Mouse (Mus musculus) c-Kit-negative CD71-positive TER-119-positive erythroid progenitor cells, embryonic 14.5 days (primary cell): Measurements from ENCODE around the gene Ddx54.

Experiments
- DNase-seq: peaks from one replicate; pipeline ENCODE4 v3.0.0-alpha.2; 2013; ENCODE audit warnings: low read depth, low spot score

Gene Ddx54

DNA sequence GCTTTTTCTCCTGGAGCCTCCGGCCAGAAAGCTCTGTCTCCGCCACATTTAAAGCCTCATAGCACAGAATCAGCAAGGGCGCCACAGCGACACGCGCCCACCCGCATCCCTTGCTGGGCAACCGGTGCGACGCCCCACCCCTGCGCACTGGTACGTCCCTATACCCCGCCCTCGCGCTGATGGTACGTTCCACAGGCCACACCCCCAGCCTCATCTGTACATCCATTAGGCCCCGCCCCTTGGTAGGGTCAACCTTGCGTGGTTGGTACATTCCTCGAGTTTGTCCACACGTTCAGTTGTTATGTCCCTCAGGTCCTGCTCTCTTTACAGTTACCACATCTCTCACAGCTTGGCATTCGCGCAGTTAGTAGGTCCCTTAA lies at the start of gene Ddx54, which contains the start of gene Rita1:
TSS of gene Ddx54 (plus strand) at position 298 of the 380 bp plus-strand sequence.
TSS of gene Rita1 (minus strand) at position 148 of the 380 bp plus-strand sequence.
- DNase-seq, result no peak

DNA sequence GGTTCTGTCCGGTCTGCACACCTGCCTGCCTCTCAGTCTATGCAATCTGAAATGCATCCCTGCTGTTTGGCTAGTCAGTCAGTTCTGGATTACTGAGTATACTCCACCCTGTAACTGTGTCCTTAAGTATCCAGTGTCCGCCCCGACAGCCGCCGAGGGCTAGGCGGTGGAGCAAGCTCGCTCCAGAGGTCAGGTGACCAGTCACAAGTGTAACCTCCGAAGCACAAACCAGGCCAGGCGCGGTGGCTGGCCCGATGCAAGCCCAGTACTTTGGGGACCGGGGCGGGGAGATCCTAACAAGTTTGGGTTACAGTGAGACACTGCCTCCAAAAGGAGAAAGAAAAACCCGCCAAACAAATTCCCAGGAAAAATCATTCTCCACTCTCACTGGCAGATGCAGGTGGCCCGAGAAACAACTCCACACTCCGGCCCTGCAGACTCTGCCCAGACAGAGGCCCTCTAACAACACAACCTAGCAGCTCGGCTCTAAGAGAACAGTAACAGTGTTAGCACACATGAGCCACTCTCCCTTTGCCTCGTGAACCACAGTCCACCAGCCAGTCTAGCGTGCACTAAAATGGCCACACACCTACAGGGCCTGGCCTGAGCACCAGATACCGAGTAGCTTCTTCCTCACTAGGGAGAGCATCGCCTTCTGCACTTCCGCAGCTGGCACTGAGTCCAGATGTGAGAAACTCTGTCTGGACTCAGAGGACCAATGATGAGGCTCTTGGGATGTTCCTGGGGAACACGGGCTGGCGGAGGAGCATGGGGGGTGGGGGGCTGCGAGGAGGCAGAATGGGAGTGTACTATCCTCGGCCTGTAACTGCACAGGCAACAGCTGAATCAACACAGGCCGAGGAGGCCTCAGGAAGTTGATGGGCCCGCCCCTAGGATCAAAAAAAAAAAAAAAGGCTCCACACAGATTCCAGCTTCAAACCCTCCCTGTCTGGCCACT lies 49.3 kb upstream of the Ddx54 start:
- no peak for DNase-seq

DNA sequence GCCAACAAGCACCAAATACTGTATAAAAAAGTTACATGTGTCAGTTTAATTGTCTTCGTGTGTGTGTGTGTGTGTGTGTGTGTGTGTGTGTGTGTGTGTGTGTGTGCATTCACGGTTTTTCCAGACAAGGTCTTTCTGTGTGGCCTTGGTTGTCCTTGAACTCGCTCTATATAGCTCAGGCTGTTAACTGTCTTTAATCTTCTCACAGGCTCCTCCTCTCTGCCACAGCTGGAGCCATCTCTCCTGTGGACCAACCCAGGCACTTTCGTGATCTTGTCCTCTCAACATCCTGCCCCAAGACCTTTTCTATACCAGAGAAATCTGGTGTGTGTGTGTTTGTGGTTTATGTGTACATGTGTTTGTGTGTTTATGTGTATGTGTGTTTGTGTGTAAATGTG lies 48.6 kb upstream of the Ddx54 start:
- DNase-seq, result no peak

DNA sequence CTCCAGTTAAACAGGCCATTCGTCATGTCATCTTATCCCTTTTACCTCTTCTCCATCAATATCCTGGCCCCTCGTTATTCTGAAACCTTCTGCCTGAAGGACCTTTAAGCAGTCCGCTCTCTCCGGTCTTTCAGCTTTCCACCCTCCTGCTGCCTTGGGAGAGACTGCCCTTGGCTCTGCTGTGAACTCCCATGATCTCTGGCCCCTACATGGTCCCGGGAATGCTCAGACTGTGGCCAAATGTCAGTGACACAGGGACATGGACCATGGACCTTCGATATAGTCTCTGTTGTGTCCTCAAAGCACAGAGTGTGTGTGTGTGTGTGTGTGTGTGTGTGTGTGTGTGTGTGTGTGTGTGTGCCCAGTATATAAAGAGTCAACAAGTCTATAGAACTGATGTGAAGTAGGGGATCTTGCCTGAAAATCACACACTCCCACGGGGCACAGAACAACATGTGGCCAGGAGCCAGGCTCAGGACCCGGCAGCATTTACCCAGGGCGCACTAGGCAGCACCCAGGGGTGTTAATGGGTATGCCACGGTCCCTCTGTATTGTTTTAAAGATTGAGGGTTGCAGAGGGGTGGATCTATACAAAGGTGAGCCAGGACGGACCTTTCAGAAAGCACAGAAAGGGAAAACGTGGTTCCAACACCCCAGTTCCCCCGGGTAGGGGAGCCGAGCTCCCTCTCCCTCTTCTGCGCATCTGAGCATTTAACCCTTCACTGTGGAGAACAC lies 47.2 kb upstream of the Ddx54 start:
- no peak for DNase-seq

DNA sequence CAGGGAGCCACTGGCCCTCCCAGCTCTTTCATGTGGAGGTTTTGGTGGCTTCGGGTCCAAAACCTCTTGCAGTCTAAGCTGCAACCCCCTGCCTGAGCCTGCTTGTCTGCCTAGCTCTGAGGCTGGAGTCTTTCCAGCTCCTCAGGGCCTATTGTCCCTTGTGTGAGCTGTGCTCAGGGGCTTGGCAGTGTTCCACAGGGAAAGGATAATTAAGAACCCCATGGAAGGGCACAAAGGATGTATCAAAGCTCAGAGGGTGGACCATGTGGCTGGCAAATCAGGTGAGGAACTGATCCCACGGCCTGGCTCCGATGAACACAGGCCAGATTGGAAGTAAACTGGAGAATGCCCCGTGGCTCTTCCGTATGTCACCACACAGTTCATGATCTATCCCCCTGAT lies 46.4 kb upstream of the Ddx54 start:
- no peak for DNase-seq

DNA sequence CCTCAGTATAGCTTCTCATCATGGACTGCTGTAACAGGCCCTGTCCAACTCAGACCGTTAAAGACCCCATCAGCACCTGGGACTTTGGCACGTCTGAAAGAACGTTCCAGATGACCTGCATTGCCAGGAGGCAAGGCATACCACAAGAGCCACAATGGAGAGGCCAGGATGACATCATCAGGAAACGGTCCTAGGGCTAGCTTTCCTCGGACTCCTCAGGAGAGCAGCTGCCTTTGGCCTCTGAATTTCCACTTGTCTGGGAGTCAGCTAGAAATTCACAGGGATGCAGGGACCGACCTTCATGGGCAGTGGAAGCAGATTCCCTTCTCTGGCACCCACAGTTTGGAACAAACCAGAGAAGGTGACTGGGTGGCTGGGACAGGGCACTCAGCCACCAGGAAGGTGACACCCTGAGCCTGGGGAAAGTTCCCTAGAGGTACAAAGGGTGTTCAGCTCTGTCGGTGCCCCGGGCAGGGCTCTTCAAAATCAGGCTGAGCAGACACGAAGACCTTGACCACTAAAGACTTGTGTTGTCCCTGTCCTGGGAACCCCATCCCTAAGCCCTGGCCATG lies 45.8 kb upstream of the Ddx54 start:
- no peak for DNase-seq

- no peak for DNase-seq
Observed at GRCm38 (mm10) chr5:120567253-120567701, 45.3 kb upstream of the Ddx54 start.

DNA sequence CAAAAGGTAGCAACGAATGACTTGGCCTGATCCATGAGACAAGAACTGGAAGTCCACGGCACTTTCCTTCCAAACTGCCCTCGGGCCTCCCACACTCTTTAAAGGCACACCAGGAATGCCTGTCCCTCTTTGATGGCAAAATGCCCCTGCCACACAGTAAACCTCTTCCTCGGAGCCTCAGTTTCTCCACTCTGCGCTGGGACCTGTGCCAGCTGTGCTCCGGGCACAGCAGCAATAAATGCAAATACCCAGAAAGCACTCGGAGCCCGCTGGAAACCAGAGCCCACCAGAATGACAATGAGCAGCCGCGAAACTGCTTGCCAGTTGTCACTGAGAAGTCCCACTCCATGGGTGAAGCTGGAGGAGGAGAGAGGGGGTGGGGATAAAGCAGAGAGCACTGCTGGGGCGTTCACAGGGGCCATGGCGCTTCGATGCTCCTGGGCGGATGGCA lies 44.8 kb upstream of the Ddx54 start:
- DNase-seq, result no peak

DNA sequence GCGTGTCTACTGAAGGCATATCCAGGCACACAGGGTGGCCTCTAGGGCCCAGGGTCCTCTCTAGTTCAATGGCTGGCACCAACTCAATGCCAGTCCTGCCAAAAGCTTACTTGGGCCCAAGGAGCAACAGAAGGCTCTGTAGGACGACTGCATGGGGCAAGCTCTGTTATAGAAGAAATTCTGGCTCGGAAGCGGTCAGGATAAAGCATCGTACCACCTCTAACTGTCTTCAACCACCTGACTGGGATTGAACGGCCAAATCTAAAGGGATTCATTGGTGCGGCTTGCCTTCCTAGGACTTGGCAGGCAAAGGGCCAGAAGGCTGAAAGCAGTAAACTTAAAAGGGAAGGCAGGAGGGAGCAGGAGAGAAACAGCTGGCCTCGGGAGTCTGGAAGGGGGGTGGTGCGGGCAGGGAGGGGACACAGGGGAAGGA lies 44.2 kb upstream of the Ddx54 start:
- no peak for DNase-seq

DNA sequence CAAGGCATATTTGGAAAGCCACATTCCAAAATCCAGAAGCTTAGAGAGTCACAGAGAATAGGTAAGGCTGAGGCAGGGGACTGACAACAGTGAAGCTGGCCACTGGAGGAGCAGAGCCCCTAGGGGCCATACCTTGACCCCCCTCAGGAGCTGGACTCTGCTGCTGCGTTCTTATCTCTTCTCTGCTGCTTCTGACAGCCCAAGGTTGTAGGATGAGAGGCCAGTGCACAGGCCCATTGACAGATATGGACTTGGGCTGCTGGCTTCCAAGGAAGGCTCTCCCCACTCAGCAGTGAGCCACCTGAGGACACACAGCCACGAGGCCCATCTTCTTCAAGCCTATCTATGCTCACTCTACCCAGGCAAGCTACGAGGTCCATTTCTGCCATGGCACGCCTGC lies 43.6 kb upstream of the Ddx54 start:
- DNase-seq, result no peak

DNA sequence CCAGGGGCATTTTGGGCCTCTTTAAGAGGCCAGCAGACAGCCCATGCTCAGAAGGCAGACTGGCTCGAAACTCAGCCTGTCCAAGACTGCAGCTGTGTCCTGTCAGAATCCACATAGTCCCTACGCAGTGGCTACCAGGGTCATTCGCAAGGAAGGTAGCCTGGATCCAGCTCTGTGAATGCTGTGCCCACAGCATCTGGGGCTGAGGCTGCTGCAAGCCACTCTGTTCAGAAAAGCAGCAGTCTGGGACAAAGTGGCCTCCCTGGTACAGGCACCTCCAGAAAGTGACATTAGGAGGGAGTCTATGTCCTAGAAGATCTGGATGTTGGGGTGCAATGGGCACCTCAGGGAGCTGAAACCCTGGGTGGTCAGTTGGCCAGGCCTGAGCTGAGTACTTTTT lies 42.7 kb upstream of the Ddx54 start:
- DNase-seq, result no peak

DNA sequence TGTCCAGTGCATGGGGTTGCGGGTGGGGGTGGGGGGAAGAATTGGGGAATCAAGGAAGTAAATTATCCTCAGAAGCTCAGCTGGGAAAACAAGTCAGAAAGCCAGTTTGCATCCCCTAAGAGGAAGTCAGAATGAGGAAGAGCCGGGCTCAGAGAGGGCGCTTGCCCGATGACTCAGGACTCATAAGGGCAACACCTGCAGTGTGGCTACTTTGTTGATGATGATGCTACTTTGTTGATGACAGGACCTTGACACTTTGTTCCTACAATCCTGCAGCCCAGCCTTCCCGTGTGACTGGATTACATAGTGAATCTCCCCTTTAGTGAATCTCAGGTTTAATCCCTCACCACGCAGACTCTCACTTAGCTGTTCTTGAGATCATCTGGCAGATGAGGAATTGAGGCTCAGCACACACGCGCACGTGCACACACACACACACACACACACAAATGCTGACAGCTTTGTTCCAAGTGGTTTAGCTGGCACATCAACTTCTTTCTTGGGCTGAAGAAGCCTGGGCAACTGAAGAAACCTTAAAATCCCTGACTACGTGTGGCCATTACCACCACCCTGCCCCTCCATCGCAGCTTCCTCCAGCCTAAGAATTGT lies 42.1 kb upstream of the Ddx54 start:
- DNase-seq, result no peak

GRCm38 (mm10) chr5:120571056-120571740 lies 41.3 kb upstream of the Ddx54 start:
- DNase-seq, result no peak

DNA sequence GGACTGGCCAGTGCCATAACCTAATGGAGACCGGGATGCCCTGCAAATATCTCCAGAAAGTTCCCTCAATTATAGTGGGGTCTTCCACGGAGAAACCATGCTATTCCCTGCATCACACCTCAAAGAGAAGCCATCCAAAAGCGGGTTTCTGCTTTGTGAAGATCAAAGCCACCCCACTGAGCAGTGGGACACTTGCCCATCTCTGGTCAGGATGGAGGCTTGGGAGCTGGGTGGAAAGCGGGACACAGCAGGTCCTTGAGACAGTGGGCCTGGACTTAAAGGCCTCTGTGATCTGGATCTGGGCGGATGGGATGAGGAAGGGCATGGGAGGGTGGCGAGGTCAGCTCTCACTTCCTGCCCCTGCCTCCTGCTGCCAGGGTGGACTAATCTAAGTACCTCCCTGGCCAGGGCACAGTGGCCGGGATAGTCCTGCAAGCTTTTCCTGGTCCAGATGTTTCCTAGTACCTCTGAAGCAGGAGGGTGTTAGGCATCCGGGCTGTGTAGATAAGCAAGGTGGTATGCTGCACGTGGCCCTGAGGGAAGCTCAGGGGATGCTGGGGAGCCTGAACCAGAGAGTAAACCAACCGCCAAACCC lies 38.0 kb upstream of the Ddx54 start:
- DNase-seq, result no peak

DNA sequence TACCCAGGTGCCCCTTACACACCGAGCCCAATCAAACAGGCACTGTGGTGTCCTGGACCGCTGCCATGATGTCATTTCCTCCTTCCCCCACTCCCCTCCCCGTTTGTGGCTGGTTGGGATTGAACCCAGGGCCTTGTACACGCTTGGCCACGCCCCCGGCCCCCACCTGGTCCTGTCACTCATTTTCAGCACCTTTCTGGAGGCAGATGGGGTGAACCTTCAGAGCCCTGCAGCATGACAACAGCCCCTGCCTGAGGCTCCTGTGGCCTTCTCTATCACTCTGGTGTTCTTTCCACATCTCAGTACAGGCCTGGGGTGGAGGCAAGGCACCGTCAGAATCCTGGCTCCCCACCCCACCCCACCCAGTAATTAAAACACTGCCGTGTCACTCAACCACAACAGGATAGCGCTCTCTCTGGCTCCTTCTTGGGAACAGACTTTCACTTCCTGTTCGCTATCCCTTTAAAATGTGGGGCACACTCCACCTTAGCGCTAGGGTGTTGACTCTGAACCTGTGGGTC lies 35.7 kb upstream of the Ddx54 start:
- DNase-seq, result peak; percentile 53

DNA sequence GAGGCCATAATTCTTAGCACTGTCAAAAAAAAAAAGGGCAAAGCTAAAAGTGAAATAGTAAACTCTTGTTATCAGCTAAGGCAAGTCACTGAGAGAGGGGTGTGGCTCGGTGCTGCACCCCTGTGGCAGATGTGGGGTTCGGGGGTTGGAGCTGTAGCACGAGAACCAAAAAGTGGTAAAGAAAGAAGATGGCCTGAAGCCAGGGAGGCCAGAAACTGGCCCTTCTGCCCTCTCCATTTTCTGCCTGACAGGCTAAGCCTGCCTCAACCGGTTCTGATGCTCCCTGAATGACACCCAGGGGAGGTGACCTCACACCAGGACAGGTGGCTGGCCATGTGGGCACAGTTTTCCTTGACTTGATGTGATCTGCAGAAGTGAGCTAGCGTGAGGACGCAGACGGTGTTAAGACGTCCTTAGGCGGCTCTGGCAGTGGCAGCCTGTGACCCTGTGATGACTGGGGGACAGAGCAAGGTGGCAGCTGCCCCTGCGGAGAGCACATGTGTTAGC lies 34.6 kb upstream of the Ddx54 start:
- DNase-seq, result peak; percentile 62

DNA sequence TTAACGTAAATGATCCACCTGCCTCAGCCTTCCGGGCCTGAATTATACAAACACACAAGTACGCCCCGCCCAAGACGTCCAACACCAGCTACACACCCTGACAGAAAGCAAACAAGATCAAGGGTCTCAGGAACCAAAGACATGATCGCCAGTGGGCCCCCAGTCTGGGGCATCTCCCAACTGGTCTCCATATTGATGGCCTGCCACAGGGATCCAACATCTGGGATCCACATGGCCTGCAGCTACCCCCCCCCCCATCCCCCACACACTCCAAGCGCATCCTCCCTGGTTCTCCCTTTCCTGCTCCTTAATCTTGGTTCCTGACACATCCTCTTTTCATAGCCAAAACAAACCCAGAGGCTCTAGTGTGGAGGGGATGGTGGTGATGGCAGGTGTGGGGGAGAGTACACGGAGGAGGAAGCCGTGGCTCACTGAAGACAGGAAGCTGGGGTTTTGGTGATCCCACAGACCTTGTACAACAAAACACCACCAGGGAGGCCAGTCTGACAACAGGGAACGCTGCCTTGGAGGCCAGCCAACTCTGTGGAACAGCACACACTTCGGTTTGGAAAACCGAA lies 33.9 kb upstream of the Ddx54 start:
- no peak for DNase-seq

GRCm38 (mm10) chr5:120579211-120579897 lies 33.2 kb upstream of the Ddx54 start:
- DNase-seq, result no peak

DNA sequence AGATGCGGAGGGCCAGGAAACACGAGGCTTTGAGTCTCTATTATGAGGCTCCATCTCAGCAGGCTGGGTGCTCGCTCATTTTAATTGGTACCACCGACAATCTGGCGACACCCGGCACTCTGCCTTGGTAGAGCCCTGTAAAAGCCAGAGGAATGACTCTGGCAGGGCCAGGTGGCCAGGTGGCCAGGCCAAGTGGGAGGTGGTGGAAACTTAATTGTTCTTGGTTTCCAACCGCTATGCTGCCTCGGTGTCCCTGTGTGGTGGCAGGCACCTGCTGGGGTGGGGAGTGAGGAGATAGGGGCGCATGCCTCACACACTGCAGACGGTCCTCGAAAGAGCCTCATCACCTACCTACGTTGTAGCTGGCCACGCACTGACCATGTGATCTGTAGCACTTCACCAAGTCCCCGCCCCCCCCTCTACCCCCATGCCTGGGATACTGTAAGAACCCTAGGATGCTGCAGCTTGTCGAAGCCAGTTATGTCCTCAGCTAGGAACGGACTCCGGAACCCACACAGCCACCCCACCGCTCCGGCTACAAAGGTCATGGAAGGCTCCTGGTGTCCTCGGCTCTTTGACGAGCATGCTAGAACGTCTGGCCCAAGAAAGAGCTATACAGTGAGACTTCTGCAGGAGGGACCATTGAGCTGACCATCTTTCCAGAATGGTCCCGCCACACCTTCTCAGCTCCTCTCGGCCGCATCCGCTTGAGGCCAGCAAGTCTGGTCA lies 32.5 kb upstream of the Ddx54 start:
- DNase-seq, result no peak
